Mouse (Mus musculus): ENCODE results near the gene Iyd. TPM values are rescaled to one million over a fixed set of nuclear protein-coding genes. Genes with fewer than 3 reads are reported as not detected.
A peak's percentile ranks its signal among the peaks of the same experiment; 100 is the strongest.

The Iyd gene
- polyA plus RNA-seq, 1 experiment, result not detected

DNA sequence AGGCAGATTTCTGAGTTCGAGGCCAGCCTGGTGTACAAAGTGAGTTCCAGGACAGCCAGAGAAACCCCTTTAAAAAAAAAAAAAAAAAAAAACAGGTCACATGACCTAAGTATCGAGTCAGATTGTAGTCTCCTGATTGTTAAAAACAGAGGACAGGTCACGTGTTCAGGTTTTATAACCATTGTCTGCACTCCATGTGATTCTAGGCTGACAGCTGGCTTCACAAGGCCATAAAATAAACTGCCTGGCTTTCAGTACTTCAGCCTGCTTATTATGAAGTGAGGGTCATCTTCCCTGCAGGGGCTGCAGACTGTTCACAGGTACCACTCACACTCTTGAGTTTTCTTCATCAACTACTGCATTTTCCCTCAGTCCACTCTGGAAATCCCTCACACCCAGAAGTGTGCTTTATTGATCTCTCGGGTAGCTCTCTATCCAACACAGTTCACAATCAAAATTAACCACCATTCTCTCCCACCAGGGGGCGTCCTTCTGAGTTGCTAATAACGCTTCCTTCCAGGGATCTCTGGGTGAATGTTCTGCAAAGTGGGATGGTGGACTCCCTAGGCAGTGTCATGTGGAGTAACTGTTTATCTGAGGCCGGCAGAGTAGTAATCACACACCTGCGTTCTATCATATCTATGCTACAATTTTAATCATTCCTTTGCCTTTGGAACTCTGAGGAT, 27.3 kb upstream of the Iyd start:
- no peaks in the 10 kb centered on the region for H3K4me1 ChIP-seq (ENCODE audit: control insufficient read depth, insufficient read depth, low read length)
- H3K27ac ChIP-seq (ENCODE audit: insufficient read depth, low read depth, low read length), result no peak overlapping the region
- H3K4me3 ChIP-seq (ENCODE audit: insufficient read depth, low read length), result no peak overlapping the region
- no peak for TF ChIP-seq CTCF (IDR thresholded peaks at IDR 0.05; ENCODE audit: low read depth, low read length)
- TF ChIP-seq POLR2A (IDR thresholded peaks at IDR 0.05; ENCODE audit: borderline replicate concordance, low read depth, low read length), result no peak

DNA sequence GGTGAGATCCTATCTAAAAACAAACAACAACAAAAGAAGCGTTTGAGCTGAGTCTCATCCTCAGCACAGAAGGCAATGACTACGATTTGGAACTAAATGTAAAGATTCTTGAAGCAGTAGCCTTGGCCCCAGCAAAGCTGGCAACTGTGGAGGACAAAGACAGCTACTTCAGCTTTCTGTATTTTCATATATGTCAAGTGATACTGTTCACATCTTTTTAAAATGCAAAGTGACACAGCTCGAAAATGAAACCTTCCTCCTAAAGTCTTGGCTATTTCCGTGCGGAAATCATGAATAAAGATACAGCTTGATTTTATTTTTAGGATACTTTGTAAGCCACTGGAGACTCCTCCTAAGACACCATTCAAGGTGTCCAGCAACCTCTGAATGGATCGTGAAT, 26.1 kb upstream of the Iyd start:
- H3K4me1 ChIP-seq (ENCODE audit: control insufficient read depth, insufficient read depth, low read length), result no peaks in the 10 kb centered on the region
- H3K4me3 ChIP-seq (ENCODE audit: insufficient read depth, low read length), result no peak overlapping the region
- TF ChIP-seq CTCF (IDR thresholded peaks at IDR 0.05; ENCODE audit: low read depth, low read length) (no peak), POLR2A (IDR thresholded peaks at IDR 0.05; ENCODE audit: borderline replicate concordance, low read depth, low read length) (no peak)
- no peak overlapping the region for H3K27ac ChIP-seq (ENCODE audit: insufficient read depth, low read depth, low read length)

DNA sequence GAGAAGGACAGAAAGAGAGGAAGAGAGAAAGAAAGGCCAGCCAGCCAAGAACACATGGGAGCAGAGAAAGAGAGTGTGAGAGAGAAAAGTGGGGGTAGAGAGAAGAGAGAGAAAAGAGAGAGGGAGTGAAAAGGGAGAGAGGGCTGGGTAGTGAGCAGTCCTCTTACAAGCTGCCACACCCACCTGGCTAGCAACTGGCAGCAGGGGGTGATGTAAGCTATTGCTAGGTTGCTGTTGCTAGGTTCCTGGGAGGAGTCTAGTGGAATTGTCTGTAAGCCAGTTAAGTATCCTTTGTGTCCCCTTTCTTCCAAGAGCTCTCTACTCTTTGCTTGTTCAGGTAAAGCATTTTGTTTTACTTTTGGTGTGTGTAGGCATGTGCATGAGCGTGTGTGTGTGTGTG, 25.4 kb upstream of the Iyd start:
- no peaks in the 10 kb centered on the region for H3K4me1 ChIP-seq (ENCODE audit: control insufficient read depth, insufficient read depth, low read length)
- TF ChIP-seq POLR2A (IDR thresholded peaks at IDR 0.05; ENCODE audit: borderline replicate concordance, low read depth, low read length) (no peak), CTCF (IDR thresholded peaks at IDR 0.05; ENCODE audit: low read depth, low read length) (no peak)
- no peak overlapping the region for H3K4me3 ChIP-seq (ENCODE audit: insufficient read depth, low read length)
- H3K27ac ChIP-seq (ENCODE audit: insufficient read depth, low read depth, low read length), result no peak overlapping the region

DNA sequence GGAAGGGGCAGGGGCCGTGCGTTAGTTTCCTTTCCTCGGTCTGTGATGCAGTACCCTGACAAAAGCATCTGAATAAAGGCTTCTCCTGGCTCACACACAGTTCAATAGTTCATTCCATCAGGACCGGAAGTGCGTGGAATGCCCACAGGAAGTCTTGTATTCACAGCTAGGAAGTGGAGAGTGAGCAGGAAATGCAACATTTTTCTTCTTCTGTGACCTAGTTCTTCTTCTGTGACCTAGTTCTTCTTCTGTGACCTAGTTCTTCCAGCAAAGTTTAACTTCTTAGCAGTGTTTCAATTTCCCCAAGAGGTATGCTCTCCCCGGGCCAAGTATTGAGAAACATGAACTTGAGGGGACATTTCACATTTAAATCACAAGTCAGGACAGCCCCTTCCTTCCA, 23.6 kb upstream of the Iyd start:
- no peak overlapping the region for H3K27ac ChIP-seq (ENCODE audit: insufficient read depth, low read depth, low read length)
- H3K4me1 ChIP-seq (ENCODE audit: control insufficient read depth, insufficient read depth, low read length), result no peaks in the 10 kb centered on the region
- TF ChIP-seq CTCF (IDR thresholded peaks at IDR 0.05; ENCODE audit: low read depth, low read length) (no peak), POLR2A (IDR thresholded peaks at IDR 0.05; ENCODE audit: borderline replicate concordance, low read depth, low read length) (no peak)
- no peak overlapping the region for H3K4me3 ChIP-seq (ENCODE audit: insufficient read depth, low read length)

DNA sequence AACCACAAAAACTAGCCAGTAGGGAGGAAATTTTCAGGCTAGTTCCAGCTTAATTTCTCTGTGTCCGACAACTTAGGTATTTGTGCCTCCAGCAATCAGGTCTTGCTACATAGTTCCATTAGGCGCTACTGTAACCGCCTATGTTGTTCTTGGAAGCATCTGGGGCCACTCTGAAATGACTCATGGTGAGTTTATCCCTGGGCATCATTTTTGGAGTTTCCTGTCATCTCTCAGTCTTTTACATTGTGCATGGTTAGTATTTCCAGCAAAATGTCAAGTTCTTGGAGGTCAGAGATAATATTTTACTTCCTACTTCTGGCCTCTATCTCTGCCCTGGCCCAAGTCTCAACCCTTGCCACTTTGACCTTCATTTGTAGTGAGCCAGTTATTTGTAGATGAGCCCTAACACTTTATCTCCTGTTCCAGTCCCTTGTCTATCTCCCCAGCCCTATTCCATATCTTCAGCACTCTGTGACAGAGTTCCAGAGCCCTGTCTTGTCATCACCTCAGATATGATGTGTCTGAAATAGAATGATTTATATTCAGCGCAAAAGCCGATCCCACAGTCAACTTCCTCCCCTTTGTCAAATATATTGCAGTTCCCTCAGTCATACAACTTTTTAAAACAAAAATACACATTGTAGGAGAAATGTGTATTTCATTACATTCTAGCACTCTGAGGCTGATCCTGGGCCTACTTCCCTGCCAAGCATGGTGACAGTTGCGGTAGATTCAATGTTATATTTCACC, 16.8 kb upstream of the Iyd start:
- Histone ChIP-seq H3K4me3 (ENCODE audit: insufficient read depth, low read length) (no peak overlapping the region), H3K4me1 (ENCODE audit: control insufficient read depth, insufficient read depth, low read length) (no peaks in the 10 kb centered on the region), H3K27ac (ENCODE audit: insufficient read depth, low read depth, low read length) (no peak overlapping the region)
- TF ChIP-seq CTCF (IDR thresholded peaks at IDR 0.05; ENCODE audit: low read depth, low read length) (no peak), POLR2A (IDR thresholded peaks at IDR 0.05; ENCODE audit: borderline replicate concordance, low read depth, low read length) (no peak)

DNA sequence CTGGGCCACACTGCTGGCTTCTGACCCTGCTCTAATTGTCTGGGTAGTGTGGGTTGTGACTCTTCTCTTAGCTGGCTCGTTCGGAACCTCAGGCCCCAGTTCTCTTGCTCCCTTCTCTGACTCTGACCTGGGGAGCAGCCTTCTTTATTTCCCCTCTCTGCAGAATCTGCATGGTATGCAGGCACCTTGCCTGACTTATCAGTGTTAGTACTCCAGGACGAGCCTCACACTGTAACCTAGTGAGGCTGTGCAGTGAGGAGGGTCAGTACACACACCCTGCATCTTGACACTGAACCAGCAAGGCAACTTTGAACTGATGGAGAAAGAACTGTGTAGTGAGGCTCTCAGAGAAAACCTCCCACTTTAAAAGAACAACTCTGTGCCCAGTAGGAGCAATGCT, 15.5 kb upstream of the Iyd start:
- TF ChIP-seq CTCF (IDR thresholded peaks at IDR 0.05; ENCODE audit: low read depth, low read length), result no peak
- TF ChIP-seq POLR2A (IDR thresholded peaks at IDR 0.05; ENCODE audit: borderline replicate concordance, low read depth, low read length), result no peak
- Histone ChIP-seq H3K4me3 (ENCODE audit: insufficient read depth, low read length) (no peak overlapping the region), H3K4me1 (ENCODE audit: control insufficient read depth, insufficient read depth, low read length) (no peaks in the 10 kb centered on the region), H3K27ac (ENCODE audit: insufficient read depth, low read depth, low read length) (no peak overlapping the region)

DNA sequence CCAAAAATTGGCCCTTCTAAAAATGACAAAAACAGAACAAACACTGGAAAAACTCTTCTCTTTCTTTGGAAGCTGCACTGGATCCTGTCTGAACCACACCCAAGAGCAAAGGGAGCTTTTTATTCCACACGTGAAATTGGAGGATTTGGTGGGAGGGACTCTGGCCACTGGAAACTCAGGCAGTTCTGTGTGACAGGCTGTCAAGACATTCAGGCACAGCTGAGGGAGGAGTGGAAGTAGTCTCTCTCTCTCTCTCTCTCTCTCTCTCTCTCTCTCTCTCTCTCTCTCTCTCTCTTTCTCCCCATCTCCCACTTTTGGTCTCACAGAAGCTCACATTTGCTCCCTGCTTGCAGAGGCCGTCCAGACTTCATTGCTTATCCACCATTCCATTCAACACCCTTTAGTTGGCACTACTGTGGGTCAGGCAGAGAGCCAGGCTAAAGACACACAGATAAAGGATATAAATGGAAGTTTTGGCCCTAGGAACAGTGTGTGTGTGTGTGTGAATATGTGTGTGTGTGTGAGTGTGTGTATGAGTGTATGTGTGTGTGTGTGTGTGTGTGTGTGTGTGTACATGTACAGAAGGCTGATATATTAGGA, 14.5 kb upstream of the Iyd start:
- H3K4me1 ChIP-seq (ENCODE audit: control insufficient read depth, insufficient read depth, low read length), result no peaks in the 10 kb centered on the region
- H3K4me3 ChIP-seq (ENCODE audit: insufficient read depth, low read length), result no peak overlapping the region
- no peak overlapping the region for H3K27ac ChIP-seq (ENCODE audit: insufficient read depth, low read depth, low read length)
- no peak for TF ChIP-seq CTCF (IDR thresholded peaks at IDR 0.05; ENCODE audit: low read depth, low read length)
- no peak for TF ChIP-seq POLR2A (IDR thresholded peaks at IDR 0.05; ENCODE audit: borderline replicate concordance, low read depth, low read length)

DNA sequence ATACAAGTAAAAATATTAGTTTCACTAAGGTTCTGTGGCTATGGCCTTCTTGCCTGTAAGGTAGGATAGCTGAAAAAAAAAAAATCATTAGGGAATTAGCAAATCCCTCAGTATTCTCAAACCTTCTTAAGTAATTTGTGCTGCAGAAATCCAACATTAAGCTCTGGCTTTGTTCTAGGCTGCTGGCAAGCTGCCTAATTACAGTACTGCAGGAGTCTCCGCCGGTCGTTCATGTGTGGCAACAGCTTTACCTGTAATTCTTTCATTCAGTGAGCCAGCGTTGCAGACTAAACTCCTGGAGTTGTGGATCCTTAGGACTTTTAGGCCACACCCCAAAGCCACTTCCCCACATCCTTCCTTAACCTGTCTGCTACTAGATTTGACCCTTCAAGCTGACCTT, 10.2 kb upstream of the Iyd start:
- TF ChIP-seq CTCF (IDR thresholded peaks at IDR 0.05; ENCODE audit: low read depth, low read length), result no peak
- Histone ChIP-seq H3K4me1 (ENCODE audit: control insufficient read depth, insufficient read depth, low read length) (no peaks in the 10 kb centered on the region), H3K27ac (ENCODE audit: insufficient read depth, low read depth, low read length) (no peak overlapping the region), H3K4me3 (ENCODE audit: insufficient read depth, low read length) (no peak overlapping the region)

DNA sequence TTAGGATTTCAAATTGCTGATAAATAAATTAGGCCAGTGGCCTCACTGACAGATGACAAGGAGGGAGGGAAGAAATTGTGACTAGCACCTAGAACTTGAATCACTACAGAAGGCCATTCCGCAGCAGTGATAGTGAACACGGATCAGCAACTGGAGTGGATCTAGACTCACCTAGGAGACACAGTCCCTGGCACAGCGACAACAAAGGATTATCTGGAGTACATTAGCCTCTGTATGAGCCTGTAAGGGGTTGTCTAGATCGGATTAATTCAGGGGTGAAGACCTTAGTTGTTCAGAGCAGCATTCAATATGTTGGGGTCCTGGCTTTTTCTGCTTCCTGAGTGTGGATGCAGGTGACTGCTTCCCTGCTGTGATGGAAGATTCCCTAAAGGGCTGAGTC, 9.4 kb upstream of the Iyd start:
- no peak overlapping the region for H3K4me3 ChIP-seq (ENCODE audit: insufficient read depth, low read length)
- no peaks in the 10 kb centered on the region for H3K4me1 ChIP-seq (ENCODE audit: control insufficient read depth, insufficient read depth, low read length)
- H3K27ac ChIP-seq (ENCODE audit: insufficient read depth, low read depth, low read length), result no peak overlapping the region
- TF ChIP-seq CTCF (IDR thresholded peaks at IDR 0.05; ENCODE audit: low read depth, low read length) (no peak), POLR2A (IDR thresholded peaks at IDR 0.05; ENCODE audit: borderline replicate concordance, low read depth, low read length) (no peak)

DNA sequence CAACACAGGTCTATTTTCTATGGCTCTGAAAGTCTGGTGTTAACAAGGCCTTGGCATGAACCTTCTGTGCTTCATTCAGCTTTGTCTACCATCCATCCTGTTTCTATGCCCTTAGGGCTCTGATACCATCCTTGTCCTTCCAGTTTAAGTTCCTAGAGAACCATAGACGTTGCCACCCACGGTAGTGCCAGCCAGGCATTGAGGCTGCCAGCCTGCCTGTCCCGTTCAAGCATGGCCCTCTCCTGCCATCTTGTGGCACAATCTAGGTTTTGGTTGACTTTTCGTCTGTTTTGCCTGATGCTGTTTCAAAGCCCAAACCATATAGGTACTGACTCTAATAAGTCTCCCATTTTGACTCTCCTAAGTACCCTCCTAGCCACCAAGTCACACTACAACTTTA, 8.7 kb upstream of the Iyd start:
- H3K27ac ChIP-seq (ENCODE audit: insufficient read depth, low read depth, low read length), result no peak overlapping the region
- TF ChIP-seq CTCF (IDR thresholded peaks at IDR 0.05; ENCODE audit: low read depth, low read length) (peak; percentile 38; the same call in 1 of the 2 replicates), POLR2A (IDR thresholded peaks at IDR 0.05; ENCODE audit: borderline replicate concordance, low read depth, low read length) (no peak)
- H3K4me1 ChIP-seq (ENCODE audit: control insufficient read depth, insufficient read depth, low read length), result no peaks in the 10 kb centered on the region
- no peak overlapping the region for H3K4me3 ChIP-seq (ENCODE audit: insufficient read depth, low read length)
